Mouse (Mus musculus): ENCODE measurements around the gene Usp44. TPM values are rescaled to one million over a fixed set of nuclear protein-coding genes. Genes with fewer than 3 reads are reported as not detected.

Gene Usp44
- polyA plus RNA-seq, 1 experiment = not detected

DNA sequence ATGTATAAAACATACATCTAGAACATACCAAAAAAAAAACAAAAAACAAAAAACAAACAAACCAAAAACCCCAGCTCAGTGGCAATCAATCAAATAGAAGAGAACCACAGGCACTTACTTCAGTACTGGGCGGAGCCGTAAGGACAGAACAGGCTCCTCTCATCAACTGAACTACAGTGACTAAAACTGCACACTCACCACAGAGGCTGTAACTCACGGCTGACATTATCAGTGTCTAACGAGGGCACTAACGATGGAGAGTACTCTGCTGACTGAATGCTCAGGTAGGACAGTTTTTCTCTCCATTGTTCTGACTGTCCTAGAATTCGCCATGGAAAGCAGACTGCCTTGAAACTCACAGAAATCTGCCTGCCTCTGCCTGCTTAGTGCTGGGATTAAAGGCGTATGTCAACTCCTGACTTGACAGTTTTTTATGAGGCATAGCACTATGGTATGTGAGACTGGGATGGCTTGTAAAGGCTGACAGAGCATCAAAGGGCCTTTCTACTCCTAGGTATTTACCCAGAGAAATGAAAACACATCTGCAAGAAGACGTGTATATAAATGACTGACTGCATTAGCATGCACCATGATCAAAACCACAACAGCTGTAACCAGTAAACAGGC, 51.5 kb downstream of the Usp44 start:
- H3K27ac ChIP-seq (ENCODE audit: insufficient read depth, low read length) = no peak overlapping the region
- H3K4me1 ChIP-seq (ENCODE audit: control insufficient read depth, insufficient read depth, insufficient read length) = no peaks in the 10 kb centered on the region; the same call in 1 of the 2 replicates
- no peaks in the 10 kb centered on the region for H3K27me3 ChIP-seq (ENCODE audit: control insufficient read depth, insufficient read depth, low read length)
- 68% methylated on average over 8 of the region's 8 CpGs for WGBS
- DNase-seq (ENCODE audit: low read depth in 1 of 2, low spot score in 2 of 2) = no peak
- H3K4me3 ChIP-seq (ENCODE audit: extremely low read depth, insufficient read depth, insufficient read length) = no peak overlapping the region
- peaks cover 20% of the 10 kb centered on the region for H3K36me3 ChIP-seq (ENCODE audit: control insufficient read depth, insufficient read depth, low read length)
- no peak for TF ChIP-seq CTCF (IDR thresholded peaks at IDR 0.05; ENCODE audit: extremely low read depth, insufficient read depth, insufficient read length, insufficient replicate concordance)
- no peak for TF ChIP-seq POLR2A (IDR thresholded peaks at IDR 0.05; ENCODE audit: low read depth, low read length)

DNA sequence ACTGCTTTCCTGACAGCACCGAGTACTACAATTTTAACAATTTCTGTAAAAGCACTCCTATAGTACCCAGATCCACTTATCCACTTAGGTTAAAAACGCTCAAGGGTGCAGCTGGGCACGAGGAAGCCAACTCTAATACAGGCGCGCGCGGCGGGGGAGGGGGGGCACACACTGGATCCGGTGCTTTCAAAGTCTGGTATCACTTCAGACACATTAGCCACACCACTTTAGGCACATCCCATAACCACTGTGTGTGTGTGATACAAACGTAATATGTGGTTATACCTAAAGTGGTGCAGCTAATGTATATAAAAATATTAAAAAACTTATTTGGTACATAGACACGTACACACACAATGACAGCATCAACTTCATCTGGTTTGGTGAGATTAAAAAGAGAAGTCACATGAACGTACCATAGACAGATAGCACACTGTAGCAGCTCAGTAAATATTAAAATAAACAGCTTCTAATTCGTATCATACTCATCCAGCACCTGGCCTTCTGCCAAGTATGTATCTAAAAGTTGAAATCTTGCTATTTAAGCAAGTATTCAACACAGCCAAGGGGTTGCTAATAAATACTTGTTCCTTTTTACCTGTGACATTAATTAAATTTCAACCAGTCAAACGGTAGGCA, 54.6 kb downstream of the Usp44 start:
- DNase-seq (ENCODE audit: low read depth in 1 of 2, low spot score in 2 of 2) = no peak
- 83% methylated on average over 14 of the region's 14 CpGs for WGBS
- peaks cover 3% of the 10 kb centered on the region; the same call in 1 of the 2 replicates for H3K4me1 ChIP-seq (ENCODE audit: control insufficient read depth, insufficient read depth, insufficient read length)
- H3K4me3 ChIP-seq (ENCODE audit: extremely low read depth, insufficient read depth, insufficient read length) = no peak overlapping the region
- peaks cover 13% of the 10 kb centered on the region for H3K36me3 ChIP-seq (ENCODE audit: control insufficient read depth, insufficient read depth, low read length)
- no peaks in the 10 kb centered on the region for H3K27me3 ChIP-seq (ENCODE audit: control insufficient read depth, insufficient read depth, low read length)
- TF ChIP-seq POLR2A (IDR thresholded peaks at IDR 0.05; ENCODE audit: low read depth, low read length) = no peak
- no peak for TF ChIP-seq CTCF (IDR thresholded peaks at IDR 0.05; ENCODE audit: extremely low read depth, insufficient read depth, insufficient read length, insufficient replicate concordance)
- H3K27ac ChIP-seq (ENCODE audit: insufficient read depth, low read length) = peak overlapping the region; percentile 14; the same call in 1 of the 2 replicates

DNA sequence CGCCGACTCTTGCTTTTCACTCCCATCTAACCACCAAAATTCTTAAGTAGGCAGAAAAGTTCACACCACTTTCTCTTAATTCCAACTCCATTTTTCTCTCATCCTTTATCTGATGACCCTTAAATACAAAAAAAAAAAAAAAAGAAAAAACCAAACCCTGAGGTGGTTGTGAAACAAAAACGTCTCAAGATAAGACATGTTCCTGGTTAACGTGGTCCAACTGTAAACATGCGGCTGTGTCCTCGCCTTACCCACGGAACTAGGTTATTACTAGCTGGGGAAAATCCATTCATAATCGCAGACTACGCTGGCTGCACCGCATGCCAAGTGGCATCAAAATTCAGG, 57.2 kb downstream of the Usp44 start:
- 11% methylated on average over 10 of the region's 10 CpGs for WGBS
- Histone ChIP-seq H3K27me3 (ENCODE audit: control insufficient read depth, insufficient read depth, low read length) (no peaks in the 10 kb centered on the region), H3K4me3 (ENCODE audit: extremely low read depth, insufficient read depth, insufficient read length) (peak overlapping the region; percentile 89), H3K36me3 (ENCODE audit: control insufficient read depth, insufficient read depth, low read length) (peaks cover 13% of the 10 kb centered on the region), H3K27ac (ENCODE audit: insufficient read depth, low read length) (peak overlapping the region; percentile 79; the same call in 1 of the 2 replicates), H3K4me1 (ENCODE audit: control insufficient read depth, insufficient read depth, insufficient read length) (0 out of 2 replicates have a peak, but pooled peaks cover 3% of the 10 kb centered on the region)
- DNase-seq (ENCODE audit: low read depth in 1 of 2, low spot score in 2 of 2) = no peak
- TF ChIP-seq CTCF (IDR thresholded peaks at IDR 0.05; ENCODE audit: extremely low read depth, insufficient read depth, insufficient read length, insufficient replicate concordance) (no peak), POLR2A (IDR thresholded peaks at IDR 0.05; ENCODE audit: low read depth, low read length) (no peak)

DNA sequence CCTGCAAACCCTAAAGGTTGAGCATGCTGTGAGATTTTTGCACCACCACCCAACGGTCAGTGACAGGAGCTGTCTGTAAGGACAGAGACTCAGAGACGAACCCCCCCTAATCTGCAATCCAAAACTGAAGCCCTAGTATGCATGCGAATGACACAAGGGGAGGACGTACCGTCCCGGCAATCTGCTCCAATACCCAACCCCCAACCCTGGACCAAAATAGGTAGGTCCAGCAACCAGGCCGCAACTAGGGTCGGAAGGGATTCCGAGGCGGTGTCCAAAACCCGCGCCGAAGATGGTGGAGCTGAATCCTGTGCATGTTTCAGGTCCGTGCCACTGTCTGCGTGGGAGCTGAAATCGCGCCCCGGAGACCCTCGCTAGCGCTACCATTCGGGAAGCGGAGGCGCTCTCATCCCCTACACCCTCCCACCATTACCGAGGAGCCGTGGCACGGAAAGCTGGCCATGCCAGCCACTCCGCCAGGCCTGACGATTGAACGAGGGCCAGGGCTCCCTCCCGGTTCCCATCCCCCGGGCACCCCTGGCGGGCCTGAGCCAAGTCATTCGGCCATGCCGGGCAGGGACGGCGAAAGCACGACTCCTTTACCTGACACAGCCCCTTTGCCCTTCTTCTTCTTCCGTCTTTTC, 57.7 kb downstream of the Usp44 start:
- under 1% methylated on average over 38 of the region's 38 CpGs for WGBS
- Histone ChIP-seq H3K36me3 (ENCODE audit: control insufficient read depth, insufficient read depth, low read length) (peaks cover 13% of the 10 kb centered on the region), H3K4me1 (ENCODE audit: control insufficient read depth, insufficient read depth, insufficient read length) (0 out of 2 replicates have a peak, but pooled peaks cover 3% of the 10 kb centered on the region), H3K27ac (ENCODE audit: insufficient read depth, low read length) (peak overlapping the region; percentile 79), H3K27me3 (ENCODE audit: control insufficient read depth, insufficient read depth, low read length) (no peaks in the 10 kb centered on the region), H3K4me3 (ENCODE audit: extremely low read depth, insufficient read depth, insufficient read length) (peak overlapping the region; percentile 89)
- DNase-seq (ENCODE audit: low read depth in 1 of 2, low spot score in 2 of 2) = no peak
- no peak for TF ChIP-seq POLR2A (IDR thresholded peaks at IDR 0.05; ENCODE audit: low read depth, low read length)
- TF ChIP-seq CTCF (IDR thresholded peaks at IDR 0.05; ENCODE audit: extremely low read depth, insufficient read depth, insufficient read length, insufficient replicate concordance) = no peak

DNA sequence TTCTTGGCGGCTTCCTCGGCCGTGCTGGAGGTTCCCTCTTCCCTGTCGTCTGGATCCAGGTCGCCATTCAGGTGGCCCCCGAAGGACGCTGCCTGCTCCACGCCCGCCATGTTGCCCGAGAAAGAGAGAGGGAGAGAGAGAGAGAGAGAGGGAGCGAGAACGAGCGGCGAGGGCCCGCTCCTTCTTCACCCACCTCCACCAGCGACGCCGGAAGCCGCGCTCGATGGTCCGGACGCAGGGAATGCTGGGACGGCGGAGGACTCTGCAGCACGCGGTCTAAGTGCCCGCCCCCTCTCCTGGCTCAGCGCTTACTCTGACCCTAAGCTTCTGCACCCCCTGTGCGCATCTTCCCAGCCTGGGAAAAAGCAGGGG, 58.2 kb downstream of the Usp44 start:
- peak; percentile 64 for TF ChIP-seq POLR2A (IDR thresholded peaks at IDR 0.05; ENCODE audit: low read depth, low read length)
- TF ChIP-seq CTCF (IDR thresholded peaks at IDR 0.05; ENCODE audit: extremely low read depth, insufficient read depth, insufficient read length, insufficient replicate concordance) = no peak
- Histone ChIP-seq H3K36me3 (ENCODE audit: control insufficient read depth, insufficient read depth, low read length) (peaks cover 13% of the 10 kb centered on the region), H3K27ac (ENCODE audit: insufficient read depth, low read length) (peak overlapping the region; percentile 79), H3K4me1 (ENCODE audit: control insufficient read depth, insufficient read depth, insufficient read length) (0 out of 2 replicates have a peak, but pooled peaks cover 3% of the 10 kb centered on the region), H3K4me3 (ENCODE audit: extremely low read depth, insufficient read depth, insufficient read length) (peak overlapping the region; percentile 89), H3K27me3 (ENCODE audit: control insufficient read depth, insufficient read depth, low read length) (no peaks in the 10 kb centered on the region)
- peak; percentile 47 to 85 for DNase-seq (ENCODE audit: low read depth in 1 of 2, low spot score in 2 of 2)
- under 1% methylated on average over 29 of the region's 30 CpGs for WGBS

DNA sequence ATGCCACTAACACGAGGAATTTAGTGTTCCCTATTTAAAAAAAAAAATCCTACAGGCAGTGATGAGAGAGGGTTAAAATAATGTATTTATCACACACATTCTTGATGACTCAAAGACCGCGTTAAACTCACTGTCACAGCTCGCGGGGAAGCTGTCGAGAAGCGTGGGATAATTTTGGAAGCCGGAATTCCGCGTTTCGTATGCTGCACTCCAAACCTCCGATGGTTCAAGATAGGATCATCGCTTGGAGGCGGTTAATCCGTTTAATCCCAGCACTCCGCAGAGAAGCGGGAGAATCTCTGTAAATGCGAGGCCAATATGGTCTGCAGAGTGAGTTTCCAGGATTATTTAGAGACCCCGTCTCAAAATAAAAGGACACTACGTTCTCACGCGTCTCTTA, 58.6 kb downstream of the Usp44 start:
- Histone ChIP-seq H3K4me1 (ENCODE audit: control insufficient read depth, insufficient read depth, insufficient read length) (0 out of 2 replicates have a peak, but pooled peaks cover 3% of the 10 kb centered on the region), H3K36me3 (ENCODE audit: control insufficient read depth, insufficient read depth, low read length) (peaks cover 11% of the 10 kb centered on the region), H3K27ac (ENCODE audit: insufficient read depth, low read length) (peak overlapping the region; percentile 7; the same call in 1 of the 2 replicates), H3K4me3 (ENCODE audit: extremely low read depth, insufficient read depth, insufficient read length) (peak overlapping the region; percentile 89), H3K27me3 (ENCODE audit: control insufficient read depth, insufficient read depth, low read length) (no peaks in the 10 kb centered on the region)
- WGBS = 10% methylated on average over 22 of the region's 22 CpGs
- peak in 1 of 2 experiments; percentile 6 for DNase-seq (ENCODE audit: low read depth in 1 of 2, low spot score in 2 of 2)
- no peak for TF ChIP-seq CTCF (IDR thresholded peaks at IDR 0.05; ENCODE audit: extremely low read depth, insufficient read depth, insufficient read length, insufficient replicate concordance)
